Mouse (Mus musculus) heart, embryonic 10.5 days (tissue): Measurements from ENCODE around the gene Rmnd1. TPM values are rescaled to one million over a fixed set of nuclear protein-coding genes. Genes with fewer than 3 reads are reported as not detected.

Experiments
- DNase-seq: peaks from one replicate; pipeline ENCODE4 v3.0.0-alpha.2; 2017; ENCODE audit warnings: low spot score
- H3K27ac ChIP-seq: fragments of 300-500 bp; sonication (generic); 2 replicates; pipeline ENCODE4 v1.5.1; 2016; ENCODE audit warnings: mild to moderate bottlenecking
- H3K27me3 ChIP-seq: fragments of 300-500 bp; sonication (generic); 2 replicates; pipeline ENCODE4 v1.6.1; 2016; ENCODE audit warnings: mild to moderate bottlenecking; ENCODE audit not compliant: poor library complexity, insufficient read depth, severe bottlenecking
- H3K36me3 ChIP-seq: fragments of 300-500 bp; sonication (generic); 2 replicates; pipeline ENCODE4 v1.6.1; 2016; ENCODE audit warnings: mild to moderate bottlenecking, moderate library complexity
- H3K4me1 ChIP-seq: fragments of 300-500 bp; sonication (generic); 2 replicates; pipeline ENCODE4 v1.6.1; 2016; ENCODE audit warnings: mild to moderate bottlenecking
- H3K4me3 ChIP-seq: fragments of 300-500 bp; sonication (generic); 2 replicates; pipeline ENCODE4 v1.5.1; 2016; ENCODE audit warnings: mild to moderate bottlenecking, moderate library complexity
- H3K9me3 ChIP-seq: fragments of 300-500 bp; sonication (generic); 2 replicates; pipeline ENCODE4 v1.6.1; 2016; ENCODE audit warnings: mild to moderate bottlenecking, moderate library complexity
- WGBS: fragments of 180-500 bp; shearing (Covaris S2); methylation state at CpG from one replicate; pipeline ENCODE4 v1.1.7; 2016; 5-methylcytosine and 5-hydroxymethylcytosine counted together
- polyA plus RNA-seq: library from polyadenylated mRNA; unstranded; fragments of >200 nt; fragmentation: Nextera tagmentation; extraction: Ambion mirVana; gene quantifications from 2 replicates; pipeline ENCODE4 v1.2.1, GENCODE M21; 2016

Rmnd1 gene
- polyA plus RNA-seq, 1 experiment from 2014 or later, result 74.9 TPM

DNA sequence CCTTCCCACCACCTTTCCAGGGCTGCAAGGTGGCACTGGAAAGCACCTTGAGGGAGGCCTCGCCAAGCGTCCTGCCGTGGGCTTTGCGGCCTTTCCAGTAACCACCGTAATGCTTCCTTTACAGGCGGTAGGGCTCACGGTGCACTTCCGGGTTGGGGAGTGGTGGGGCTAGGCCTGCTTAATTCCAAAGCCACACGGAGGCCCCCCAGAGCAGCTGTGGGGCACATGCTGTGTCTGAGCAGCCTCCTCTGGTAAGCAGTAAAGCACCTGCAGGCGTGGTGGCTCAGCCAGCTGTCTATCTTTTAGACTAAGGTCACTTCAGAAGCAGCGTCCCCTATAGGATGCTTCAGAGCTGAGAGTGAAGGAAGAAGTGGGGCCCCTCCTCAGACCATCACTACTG lies 62.1 kb downstream of the Rmnd1 start:
- no peak for DNase-seq
- 90% methylated on average over 11 of the region's 11 CpGs for WGBS
- Histone ChIP-seq H3K4me3 (no peak overlapping the region), H3K4me1 (no peaks in the 10 kb centered on the region), H3K27me3 (no peaks in the 10 kb centered on the region), H3K27ac (no peak overlapping the region), H3K9me3 (no peaks in the 10 kb centered on the region), H3K36me3 (peaks cover 60% of the 10 kb centered on the region)

DNA sequence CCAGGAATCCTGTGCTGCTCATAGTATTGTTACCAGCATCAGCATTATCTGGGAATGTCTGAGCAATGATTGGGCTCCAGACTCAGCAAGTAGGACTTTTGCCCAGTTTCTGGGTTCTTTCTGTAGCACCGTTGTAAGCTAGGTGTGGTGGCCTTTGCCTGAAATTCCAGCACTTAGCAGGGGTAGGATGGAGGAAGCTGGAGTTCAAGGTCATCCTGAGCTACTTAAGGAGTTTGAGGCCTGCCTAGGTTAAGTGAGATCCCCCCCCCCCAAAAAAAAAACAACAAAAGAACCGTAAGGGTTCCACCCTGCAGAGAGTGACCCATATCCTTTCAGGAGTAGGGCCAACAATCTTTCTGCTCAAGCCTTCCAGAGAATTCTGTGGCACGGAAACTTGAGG lies 67.6 kb downstream of the Rmnd1 start:
- Histone ChIP-seq H3K9me3 (peaks cover 4% of the 10 kb centered on the region; the same call in 1 of the 2 replicates), H3K27me3 (no peaks in the 10 kb centered on the region), H3K27ac (no peak overlapping the region), H3K36me3 (peaks cover 53% of the 10 kb centered on the region), H3K4me1 (no peaks in the 10 kb centered on the region), H3K4me3 (no peak overlapping the region)
- DNase-seq, result no peak
- WGBS, result 78% methylated on average over 3 of the region's 3 CpGs

DNA sequence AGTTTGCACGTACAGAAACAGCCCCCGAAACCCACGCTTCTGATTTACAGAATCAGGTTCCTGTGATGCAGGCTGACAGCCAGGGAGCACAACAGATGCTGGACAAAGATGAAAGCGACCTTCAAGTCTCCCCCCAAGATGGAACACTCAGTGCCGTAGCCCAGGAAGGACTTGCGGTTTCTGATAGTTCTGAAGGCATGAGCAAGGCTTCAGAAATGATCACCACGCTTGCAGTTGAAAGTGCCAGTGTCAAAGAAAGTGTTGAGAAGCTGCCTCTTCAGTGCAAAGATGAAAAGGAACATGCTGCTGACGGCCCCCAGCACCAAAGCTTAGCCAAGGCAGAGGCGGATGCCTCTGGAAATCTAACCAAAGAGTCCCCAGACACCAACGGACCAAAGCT lies 74.8 kb downstream of the Rmnd1 start:
- H3K4me3 ChIP-seq, result no peak overlapping the region
- no peaks in the 10 kb centered on the region for H3K27me3 ChIP-seq
- no peak overlapping the region for H3K27ac ChIP-seq
- no peak for DNase-seq
- no peaks in the 10 kb centered on the region for H3K9me3 ChIP-seq
- peaks cover 73% of the 10 kb centered on the region for H3K36me3 ChIP-seq
- H3K4me1 ChIP-seq, result 0 out of 2 replicates have a peak, but pooled peaks cover 9% of the 10 kb centered on the region
- 82% methylated on average over 10 of the region's 10 CpGs for WGBS

DNA sequence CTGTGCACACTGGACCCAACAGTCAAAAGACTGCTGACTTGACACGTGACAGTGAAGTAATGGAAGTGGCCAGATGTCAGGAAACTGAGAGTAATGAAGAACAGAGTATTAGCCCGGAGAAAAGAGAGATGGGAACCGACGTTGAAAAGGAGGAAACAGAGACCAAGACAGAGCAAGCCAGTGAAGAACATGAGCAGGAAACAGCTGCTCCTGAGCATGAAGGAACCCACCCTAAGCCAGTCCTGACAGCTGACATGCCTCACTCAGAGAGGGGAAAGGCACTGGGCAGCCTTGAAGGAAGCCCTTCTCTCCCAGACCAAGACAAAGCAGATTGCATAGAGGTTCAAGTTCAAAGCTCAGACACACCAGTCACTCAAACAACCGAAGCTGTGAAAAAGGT lies 75.5 kb downstream of the Rmnd1 start:
- H3K36me3 ChIP-seq, result peaks cover 76% of the 10 kb centered on the region
- 77% methylated on average over 5 of the region's 5 CpGs for WGBS
- 0 out of 2 replicates have a peak, but pooled peaks cover 9% of the 10 kb centered on the region for H3K4me1 ChIP-seq
- DNase-seq, result no peak
- H3K4me3 ChIP-seq, result no peak overlapping the region
- no peak overlapping the region for H3K27ac ChIP-seq
- no peaks in the 10 kb centered on the region for H3K27me3 ChIP-seq
- no peaks in the 10 kb centered on the region for H3K9me3 ChIP-seq

DNA sequence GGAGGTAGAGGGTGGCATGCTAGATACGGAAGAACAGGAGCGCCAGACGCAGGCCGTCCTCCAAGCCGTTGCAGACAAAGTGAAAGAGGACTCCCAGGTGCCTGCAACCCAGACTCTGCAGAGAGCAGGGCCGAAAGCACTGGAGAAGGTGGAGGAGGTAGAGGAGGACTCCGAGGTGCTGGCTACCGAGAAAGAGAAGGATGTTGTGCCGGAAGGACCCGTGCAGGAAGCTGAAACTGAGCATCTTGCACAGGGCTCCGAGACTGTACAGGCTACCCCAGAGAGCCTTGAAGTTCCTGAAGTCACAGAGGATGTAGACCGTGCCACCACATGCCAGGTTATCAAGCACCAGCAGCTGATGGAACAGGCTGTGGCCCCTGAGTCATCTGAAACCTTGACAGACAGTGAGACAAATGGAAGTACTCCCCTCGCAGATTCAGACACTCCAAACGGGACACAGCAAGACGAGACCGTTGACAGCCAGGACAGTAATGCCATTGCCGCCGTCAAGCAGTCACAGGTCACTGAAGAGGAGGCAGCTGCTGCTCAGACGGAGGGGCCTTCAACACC lies 76.2 kb downstream of the Rmnd1 start:
- 0 out of 2 replicates have a peak, but pooled peaks cover 9% of the 10 kb centered on the region for H3K4me1 ChIP-seq
- 75% methylated on average over 19 of the region's 19 CpGs for WGBS
- H3K27ac ChIP-seq, result no peak overlapping the region
- no peak overlapping the region for H3K4me3 ChIP-seq
- no peaks in the 10 kb centered on the region for H3K9me3 ChIP-seq
- no peaks in the 10 kb centered on the region for H3K27me3 ChIP-seq
- DNase-seq, result no peak
- H3K36me3 ChIP-seq, result peaks cover 76% of the 10 kb centered on the region

DNA sequence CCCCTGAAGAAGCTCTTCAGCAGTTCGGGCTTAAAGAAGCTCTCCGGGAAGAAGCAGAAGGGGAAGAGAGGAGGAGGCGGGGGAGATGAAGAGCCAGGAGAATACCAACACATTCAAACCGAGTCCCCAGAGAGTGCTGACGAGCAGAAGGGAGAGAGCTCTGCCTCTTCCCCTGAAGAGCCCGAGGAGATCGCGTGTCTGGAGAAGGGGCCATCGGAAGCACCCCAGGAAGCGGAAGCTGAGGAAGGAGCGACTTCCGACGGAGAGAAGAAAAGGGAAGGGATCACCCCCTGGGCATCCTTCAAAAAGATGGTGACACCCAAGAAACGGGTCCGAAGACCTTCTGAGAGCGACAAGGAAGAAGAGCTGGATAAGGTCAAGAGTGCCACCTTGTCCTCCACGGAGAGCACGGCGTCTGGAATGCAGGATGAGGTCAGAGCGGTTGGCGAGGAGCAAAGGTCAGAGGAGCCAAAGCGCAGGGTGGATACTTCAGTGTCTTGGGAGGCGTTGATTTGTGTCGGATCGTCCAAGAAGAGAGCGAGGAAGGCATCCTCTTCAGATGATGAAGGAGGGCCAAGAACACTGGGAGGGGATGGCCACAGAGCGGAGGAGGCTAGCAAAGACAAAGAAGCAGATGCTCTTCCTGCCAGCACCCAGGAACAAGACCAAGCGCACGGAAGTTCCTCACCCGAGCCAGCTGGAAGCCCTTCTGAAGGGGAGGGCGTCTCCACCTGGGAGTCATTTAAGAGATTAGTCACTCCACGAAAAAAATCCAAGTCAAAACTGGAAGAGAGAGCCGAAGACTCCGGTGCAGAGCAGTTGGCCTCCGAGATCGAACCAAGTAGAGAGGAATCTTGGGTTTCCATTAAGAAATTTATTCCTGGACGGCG lies 77.6 kb downstream of the Rmnd1 start:
- H3K27me3 ChIP-seq, result no peaks in the 10 kb centered on the region
- H3K9me3 ChIP-seq, result no peaks in the 10 kb centered on the region
- DNase-seq, result no peak
- 0 out of 2 replicates have a peak, but pooled peaks cover 9% of the 10 kb centered on the region for H3K4me1 ChIP-seq
- no peak overlapping the region for H3K27ac ChIP-seq
- 83% methylated on average over 38 of the region's 38 CpGs for WGBS
- no peak overlapping the region for H3K4me3 ChIP-seq
- peaks cover 66% of the 10 kb centered on the region for H3K36me3 ChIP-seq

Other genes with a start within 250 kb of the Rmnd1 start
- gene Akap12, start 166.0 kb downstream of the Rmnd1 start, polyA plus RNA-seq, result 49.6 and 60.0 TPM in 2 replicates
- 14.1 and 15.6 TPM in 2 replicates for gene Zbtb2, start 44.3 kb downstream of the Rmnd1 start, polyA plus RNA-seq
- gene Armt1, start 79 bp upstream of the Rmnd1 start, polyA plus RNA-seq, result 20.4 and 22.4 TPM in 2 replicates
- 0.10 TPM in 1 of 2 replicates, not detected in the other for gene Ccdc170, start 50.1 kb upstream of the Rmnd1 start, polyA plus RNA-seq
- 0.64 and 0.68 TPM in 2 replicates for gene Esr1, start 179.2 kb upstream of the Rmnd1 start, polyA plus RNA-seq